In genomic region chr10:59799303-59800044, GRCm38 (mm10) we compare ENCODE assay signal across 11 mouse cellular contexts.
A peak's percentile ranks its signal among the peaks of the same experiment; 100 is the strongest.
DNase-seq lines count a peak whose midpoint lies in the region; ATAC-seq and TF ChIP-seq lines count a peak whose summit lies in the region.
"Had no signal": no experiment of that assay in that cellular context is flagged by ENCODE, and none has a peak within 500 bp of the region (broad histone marks: within the 10 kb centered on the region; RNA-seq: fewer than 3 reads in every experiment).

No protein-coding gene starts in this region.

- H3K4me2 ChIP-seq in heart, embryonic 11.5 days, result peak overlapping the region; percentile 35
- no peak overlapping the region for H3K4me2 ChIP-seq in heart, postnatal 0 days (ENCODE audit: low read depth, low read length)
- H3K4me2 ChIP-seq in liver, embryonic 15.5 days, result peak overlapping the region; percentile 33
- H3K4me2 ChIP-seq: embryonic facial prominence, embryonic 13.5 days had no signal

- no peaks in the 10 kb centered on the region for H3K9me3 ChIP-seq in heart, embryonic 11.5 days (replicated peaks; ENCODE audit: control insufficient read depth, low read length)
- H3K9me3 ChIP-seq in MEL (replicated peaks; ENCODE audit: insufficient read depth, low read length), result no peaks in the 10 kb centered on the region
- no peaks in the 10 kb centered on the region for H3K9me3 ChIP-seq in heart, postnatal 0 days (replicated peaks; ENCODE audit: control insufficient read depth, low read length)
- no peaks in the 10 kb centered on the region for H3K9me3 ChIP-seq in liver, embryonic 15.5 days (replicated peaks)
- H3K9me3 ChIP-seq: embryonic facial prominence, embryonic 13.5 days had no signal

- H3K4me3 ChIP-seq in heart, embryonic 11.5 days (ENCODE audit: low read depth, low read length), result no peak overlapping the region
- no peak overlapping the region for H3K4me3 ChIP-seq in MEL (ENCODE audit: control insufficient read depth in 1 of 2, insufficient read depth in 1 of 2, low read depth in 2 of 2, low read length in 2 of 2)
- no peak overlapping the region for H3K4me3 ChIP-seq in heart, postnatal 0 days (ENCODE audit: low read depth, low read length)
- no peak overlapping the region for H3K4me3 ChIP-seq in liver, embryonic 15.5 days (replicated peaks)
- H3K4me3 ChIP-seq: embryonic facial prominence, embryonic 13.5 days; heart, adult 2 months had no signal

- no peaks in the 10 kb centered on the region for H3K79me2 ChIP-seq in MEL (ENCODE audit: control insufficient read depth, insufficient read depth, low read length, poor library complexity)

- no peak for DNase-seq in heart, adult 11 months
- DNase-seq in MEL (ENCODE audit: low read depth, low spot score), result peak; percentile 32
- peak; percentile 17 for DNase-seq in heart, postnatal 0 days (ENCODE audit: low spot score)
- no peak for DNase-seq in thymus, postnatal 36 days
- no peak for DNase-seq in layer of hippocampus, postnatal 36 days
- DNase-seq in embryo, embryonic 9.5 days (ENCODE audit: extremely low spot score), result no peak

- H3K4me1 ChIP-seq in heart, embryonic 11.5 days (ENCODE audit: control insufficient read depth, insufficient read depth, low read length), result peaks cover 12% of the 10 kb centered on the region
- H3K4me1 ChIP-seq in MEL (ENCODE audit: control insufficient read depth in 1 of 2, insufficient read depth in 2 of 2, low read length in 2 of 2), result peaks cover 0 to 5% of the 10 kb centered on the region in 2 experiments; a peak in 2 of 4 replicates
- H3K4me1 ChIP-seq in heart, postnatal 0 days (ENCODE audit: control insufficient read depth, insufficient read depth), result peaks cover 4% of the 10 kb centered on the region
- peaks cover 48% of the 10 kb centered on the region for H3K4me1 ChIP-seq in liver, embryonic 15.5 days (replicated peaks)

- H3K9ac ChIP-seq in heart, embryonic 11.5 days (ENCODE audit: low read depth, low read length), result no peak overlapping the region
- H3K9ac ChIP-seq in MEL (ENCODE audit: control insufficient read depth, low read depth, low read length, poor library complexity, severe bottlenecking), result no peak overlapping the region
- H3K9ac ChIP-seq in heart, postnatal 0 days (replicated peaks; ENCODE audit: low read depth, low read length), result no peak overlapping the region
- no peak overlapping the region; the same call in 1 of the 2 replicates for H3K9ac ChIP-seq in liver, embryonic 15.5 days
- H3K9ac ChIP-seq: embryonic facial prominence, embryonic 13.5 days had no signal

- no peaks in the 10 kb centered on the region for H3K27me3 ChIP-seq in heart, embryonic 11.5 days (ENCODE audit: control insufficient read depth, insufficient read depth, low read length)
- no peaks in the 10 kb centered on the region for H3K27me3 ChIP-seq in MEL (ENCODE audit: control insufficient read depth in 1 of 2, insufficient read depth in 2 of 2, low read length in 2 of 2)
- H3K27me3 ChIP-seq in heart, postnatal 0 days (ENCODE audit: control insufficient read depth, insufficient read depth, low read length), result no peaks in the 10 kb centered on the region
- no peaks in the 10 kb centered on the region for H3K27me3 ChIP-seq in liver, embryonic 15.5 days
- H3K27me3 ChIP-seq: CH12.LX; embryonic facial prominence, embryonic 13.5 days had no signal

- ATAC-seq in heart, embryonic 11.5 days (replicated peaks; ENCODE audit: insufficient number of reproducible peaks, low FRiP score, low TSS enrichment), result no peak; the same call in 1 of the 2 replicates
- ATAC-seq in heart, postnatal 0 days (ENCODE audit: insufficient read depth, low read depth), result no peak
- ATAC-seq in liver, embryonic 15.5 days (ENCODE audit: insufficient read depth), result no peak

- 36% methylated on average over 13 of the region's 13 CpGs for WGBS in heart, embryonic 11.5 days (ENCODE audit: insufficient replicate concordance)
- WGBS in heart, postnatal 0 days, result 36% methylated on average over 13 of the region's 13 CpGs
- 69% methylated on average over 13 of the region's 13 CpGs for whole genome bisulfite sequencing in liver, embryonic 15.5 days (ENCODE audit: insufficient replicate concordance)

- TF ChIP-seq EP300 in MEL (IDR thresholded peaks at IDR 0.05; ENCODE audit: low read depth in 1 of 2, low read length in 2 of 2), result peak in 1 of 2 experiments; percentile 39; a peak in 1 of 4 replicates
- TF ChIP-seq EP300 in heart, postnatal 0 days (IDR thresholded peaks at IDR 0.05; ENCODE audit: low read depth), result no peak

- H3K36me3 ChIP-seq in heart, embryonic 11.5 days (ENCODE audit: control insufficient read depth, insufficient read depth, low read length), result peaks cover 6% of the 10 kb centered on the region
- peaks cover 0 to 3% of the 10 kb centered on the region in 2 experiments; a peak in 2 of 4 replicates for H3K36me3 ChIP-seq in MEL (ENCODE audit: control insufficient read depth in 1 of 2, insufficient read depth in 2 of 2, low read length in 2 of 2)
- no peaks in the 10 kb centered on the region for H3K36me3 ChIP-seq in heart, postnatal 0 days (replicated peaks; ENCODE audit: control insufficient read depth, insufficient read depth, low read length)
- H3K36me3 ChIP-seq in liver, embryonic 15.5 days (replicated peaks), result peaks cover 17% of the 10 kb centered on the region; the same call in 1 of the 2 replicates

- H3K27ac ChIP-seq in heart, embryonic 11.5 days (ENCODE audit: low read depth, low read length), result peak overlapping the region; percentile 66
- no peak overlapping the region for H3K27ac ChIP-seq in MEL (ENCODE audit: control insufficient read depth, low read depth, low read length)
- no peak overlapping the region for H3K27ac ChIP-seq in heart, postnatal 0 days (ENCODE audit: low read depth)
- peak overlapping the region; percentile 94 for H3K27ac ChIP-seq in liver, embryonic 15.5 days (replicated peaks)
- H3K27ac ChIP-seq: embryonic facial prominence, embryonic 13.5 days; heart, adult 2 months had no signal

- TF ChIP-seq POLR2A in MEL (IDR thresholded peaks at IDR 0.05; ENCODE audit: control insufficient read depth in 1 of 2, insufficient read depth in 1 of 2, low read depth in 1 of 2, low read length in 2 of 2, poor library complexity in 1 of 2), result no peak

- no peak for TF ChIP-seq RAD21 in MEL (IDR thresholded peaks at IDR 0.05; ENCODE audit: low read depth, low read length)

- no peak for TF ChIP-seq CTCF in MEL (IDR thresholded peaks at IDR 0.05 in 2 of 3, conservative IDR thresholded peaks at IDR 0.05 in 1 of 3; ENCODE audit: control insufficient read depth in 1 of 3, insufficient read depth in 1 of 3, low read depth in 2 of 3, low read length in 3 of 3, poor library complexity in 1 of 3, severe bottlenecking in 1 of 3)
- TF ChIP-seq CTCF in heart, postnatal 0 days (IDR thresholded peaks at IDR 0.05; ENCODE audit: low read depth), result no peak

TF ChIP-seq in MEL, 35 proteins besides CTCF, POLR2A, EP300 and RAD21:
- TF ChIP-seq GATA1 (IDR thresholded peaks at IDR 0.05; ENCODE audit: low read depth, low read length), result peak; percentile 10; the same call in 1 of the 2 replicates
- TF ChIP-seq GABPA (IDR thresholded peaks at IDR 0.05; ENCODE audit: low read depth, low read length), result no peak
- TF ChIP-seq CHD2 (IDR thresholded peaks at IDR 0.05; ENCODE audit: low read length), result peak; percentile 15; the same call in 1 of the 2 replicates
- TF ChIP-seq NRF1 (IDR thresholded peaks at IDR 0.05; ENCODE audit: insufficient read depth, low read depth, low read length, poor library complexity, severe bottlenecking), result no peak

Comparison
In these comparisons a context has a peak if more than half of its experiments do, and no peak if none do; other contexts are left out.
1. H3K27ac ChIP-seq: peak in heart, embryonic 11.5 days (single experiment) and liver, embryonic 15.5 days (single experiment); none in MEL (single experiment) and heart, postnatal 0 days (single experiment).
2. DNase-seq: peak in MEL (single experiment) and heart, postnatal 0 days (single experiment); none in heart, adult 11 months (single experiment), thymus, postnatal 36 days (0 of 2), layer of hippocampus, postnatal 36 days (0 of 2) and embryo, embryonic 9.5 days (single experiment).